Comparison of ENCODE assay signal across 16 mouse cellular contexts in the genomic region with DNA sequence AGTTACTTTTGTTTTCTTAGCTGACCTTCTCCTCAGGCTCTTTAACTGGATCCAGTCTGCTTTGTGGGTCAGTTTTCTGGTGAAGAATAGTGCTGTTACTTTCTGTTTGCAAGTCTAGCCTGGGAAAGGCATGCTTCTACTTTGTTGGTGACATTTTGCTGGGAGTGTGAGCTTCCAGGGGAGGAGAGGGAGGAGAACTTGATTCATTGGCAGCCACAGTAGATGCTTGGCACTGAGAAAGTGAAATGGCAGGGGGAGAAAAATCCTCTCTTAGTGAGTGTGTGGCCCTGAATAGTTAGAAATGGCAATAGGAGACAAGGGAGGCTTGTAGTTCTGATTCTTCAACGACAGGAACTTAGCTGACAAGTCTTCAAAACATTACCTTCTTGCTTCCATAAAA.
A peak's percentile ranks its signal among the peaks of the same experiment; 100 is the strongest.
DNase-seq lines count a peak whose midpoint lies in the region; ATAC-seq lines count a peak whose summit lies in the region.
"Had no signal": no experiment of that assay in that cellular context is flagged by ENCODE, and none has a peak within 500 bp of the region (broad histone marks: within the 10 kb centered on the region; RNA-seq: fewer than 3 reads in every experiment).

No protein-coding gene starts in this region.

- DNase-seq in cerebellum, adult 8-10 months: peak; percentile 31
- no peak for DNase-seq in cerebellum, postnatal 36 days
- peak; percentile 82 for DNase-seq in brain, adult 2 months (ENCODE audit: low read depth, low spot score)
- no peak for DNase-seq in forebrain, embryonic 14.5 days (ENCODE audit: low spot score)
- DNase-seq in midbrain, embryonic 14.5 days: no peak
- no peak for DNase-seq in embryo, embryonic 11 days
- DNase-seq in thymus, adult 18-20 months: no peak
- DNase-seq: adrenal gland, adult 8-10 months; kidney, postnatal 36 days; layer of hippocampus, postnatal 36 days; thymus, postnatal 4 days had no signal

- WGBS in forebrain, embryonic 14.5 days: 54% methylated on average over 1 of the region's 1 CpGs
- 74% methylated on average over 1 of the region's 1 CpGs for WGBS in midbrain, embryonic 14.5 days

- 0 out of 2 replicates have a peak overlapping the region, but pooled peaks have one; percentile 64 for H3K4me3 ChIP-seq in forebrain, embryonic 14.5 days (ENCODE audit: low read depth, low read length)
- peak overlapping the region; percentile 64 for H3K4me3 ChIP-seq in midbrain, embryonic 14.5 days (replicated peaks; ENCODE audit: low read depth, low read length)
- H3K4me3 ChIP-seq: erythroblast, embryonic 14.5 days; myocyte had no signal

- H3K36me3 ChIP-seq in forebrain, embryonic 14.5 days (ENCODE audit: control insufficient read depth, insufficient read depth, low read length): no peaks in the 10 kb centered on the region
- H3K36me3 ChIP-seq in midbrain, embryonic 14.5 days (ENCODE audit: control insufficient read depth, insufficient read depth, low read length): no peaks in the 10 kb centered on the region

- H3K27ac ChIP-seq in forebrain, embryonic 14.5 days (ENCODE audit: low read depth, low read length): no peak overlapping the region
- H3K27ac ChIP-seq in midbrain, embryonic 14.5 days (replicated peaks; ENCODE audit: low read depth, low read length): no peak overlapping the region
- H3K27ac ChIP-seq: macrophage had no signal

- no peaks in the 10 kb centered on the region for H3K9me3 ChIP-seq in forebrain, embryonic 14.5 days (replicated peaks; ENCODE audit: control insufficient read depth, low read length)
- no peaks in the 10 kb centered on the region for H3K9me3 ChIP-seq in midbrain, embryonic 14.5 days (ENCODE audit: control insufficient read depth, low read length)

- H3K4me2 ChIP-seq in forebrain, embryonic 14.5 days (ENCODE audit: low read length): peak overlapping the region; percentile 88
- H3K4me2 ChIP-seq in midbrain, embryonic 14.5 days (ENCODE audit: low read length): peak overlapping the region; percentile 76

- ATAC-seq in forebrain, embryonic 14.5 days: no peak
- no peak for ATAC-seq in midbrain, embryonic 14.5 days (ENCODE audit: low FRiP score, low TSS enrichment)
- no peak for ATAC-seq in erythroid progenitor cell, adult 5-6 weeks (replicated peaks; ENCODE audit: low FRiP score, poor library complexity, severe bottlenecking)
- ATAC-seq: intestine, postnatal 0 days had no signal

- H3K27me3 ChIP-seq in forebrain, embryonic 14.5 days (replicated peaks; ENCODE audit: control insufficient read depth, insufficient read depth, low read length): no peaks in the 10 kb centered on the region
- no peaks in the 10 kb centered on the region for H3K27me3 ChIP-seq in midbrain, embryonic 14.5 days (ENCODE audit: control insufficient read depth, insufficient read depth, low read length)

- peaks cover 9% of the 10 kb centered on the region for H3K4me1 ChIP-seq in forebrain, embryonic 14.5 days (ENCODE audit: control insufficient read depth, insufficient read depth, low read length)
- peaks cover 11% of the 10 kb centered on the region for H3K4me1 ChIP-seq in midbrain, embryonic 14.5 days (ENCODE audit: control insufficient read depth, insufficient read depth, low read length)

- H3K9ac ChIP-seq in forebrain, embryonic 14.5 days (ENCODE audit: low read length): no peak overlapping the region
- H3K9ac ChIP-seq in midbrain, embryonic 14.5 days (replicated peaks; ENCODE audit: low read length): no peak overlapping the region

Comparison
In these comparisons a context has a peak if more than half of its experiments do, and no peak if none do; other contexts are left out.
1. DNase-seq: peak in cerebellum, adult 8-10 months (single experiment) and brain, adult 2 months (single experiment); none in cerebellum, postnatal 36 days (0 of 2), forebrain, embryonic 14.5 days (single experiment), midbrain, embryonic 14.5 days (single experiment), embryo, embryonic 11 days (single experiment) and thymus, adult 18-20 months (0 of 2).